Mouse (Mus musculus) embryonic fibroblast, embryonic 13.5 days (primary cell): ENCODE data around the gene Gm20388.

Experiments
- CTCF ChIP-seq: IDR thresholded peaks from 2 replicates; pipeline ENCODE4 v1.5.1; 2011; ENCODE audit warnings: mild to moderate bottlenecking, control low read depth, low read length, moderate library complexity, borderline replicate concordance; ENCODE audit not compliant: insufficient read depth
- POLR2A ChIP-seq: IDR thresholded peaks from 2 replicates; pipeline ENCODE4 v1.6.1; 2011; ENCODE audit warnings: low read depth, mild to moderate bottlenecking, control low read depth, low read length, moderate library complexity

- TF ChIP-seq POLR2A (no peak), CTCF (no peak)
These were observed 3933.7 kb downstream of the Gm20388 start for GRCm38 (mm10) chr8:123844341-123844740.
